Mouse (Mus musculus) forebrain, embryonic 12.5 days (tissue): ENCODE measurements around the gene Rbm11. TPM values are rescaled to one million over a fixed set of nuclear protein-coding genes. Genes with fewer than 3 reads are reported as not detected.

Source experiments
- polyA plus RNA-seq: library from polyadenylated mRNA; unstranded; fragments of >200 nt; fragmentation: Nextera tagmentation; extraction: Ambion mirVana; gene quantifications from 2 replicates; pipeline ENCODE4 v1.2.1, GENCODE M21; 2016

The Rbm11 gene
- polyA plus RNA-seq, 1 experiment from 2014 or later, result 0.92 TPM

Other genes starting within 250 kb of the Rbm11 start
- gene Lipi, start 6.8 kb upstream of the Rbm11 start, polyA plus RNA-seq, result not detected in 2 replicates
- 38.5 and 39.3 TPM in 2 replicates for gene Hspa13, start 174.3 kb downstream of the Rbm11 start, polyA plus RNA-seq